Mouse (Mus musculus): ENCODE data around the gene Hoxd3.

- TF ChIP-seq CTCF (IDR thresholded peaks at IDR 0.05; ENCODE audit: borderline replicate concordance, control insufficient read depth, extremely low read depth, insufficient read depth, low read length, poor library complexity) (no peak), POLR2A (IDR thresholded peaks at IDR 0.05; ENCODE audit: control insufficient read depth, extremely low read depth, insufficient read depth, low read length, poor library complexity) (no peak)
Measured at GRCm38 (mm10) chr2:74673835-74674425, 37.8 kb upstream of the Hoxd3 start.
